Mouse (Mus musculus) olfactory bulb, adult 2 months (tissue): Measurements from ENCODE around the gene Cald1. TPM values are rescaled to one million over a fixed set of nuclear protein-coding genes. Genes with fewer than 3 reads are reported as not detected.

Source experiments
- H3K27ac ChIP-seq: fragments of 200-500 bp; 2 replicates; pipeline ENCODE4 v1.5.1; 2012; ENCODE audit warnings: low read depth, low read length; ENCODE audit not compliant: insufficient read depth
- H3K4me1 ChIP-seq: fragments of 200-500 bp; 2 replicates; pipeline ENCODE4 v1.6.1; 2012; ENCODE audit warnings: low read length; ENCODE audit not compliant: control insufficient read depth, insufficient read depth
- H3K4me3 ChIP-seq: fragments of 200-500 bp; 2 replicates; pipeline ENCODE4 v1.5.1; 2012; ENCODE audit warnings: mild to moderate bottlenecking, low read depth, low read length, moderate library complexity; ENCODE audit not compliant: insufficient read depth
- CTCF ChIP-seq: fragments of 200-500 bp; IDR thresholded peaks from 2 replicates; pipeline ENCODE4 v1.5.1; 2012; ENCODE audit warnings: low read depth, mild to moderate bottlenecking, low read length, moderate library complexity; ENCODE audit not compliant: insufficient read depth
- POLR2A ChIP-seq: fragments of 200-500 bp; IDR thresholded peaks from 2 replicates; pipeline ENCODE4 v1.6.1; 2012; ENCODE audit warnings: mild to moderate bottlenecking, low read depth, low read length, moderate library complexity; ENCODE audit not compliant: insufficient read depth
- WGBS: fragments of 180-500 bp; shearing (Covaris S2); methylation state at CpG from one replicate; pipeline ENCODE4 v1.1.7; 2018; 5-methylcytosine and 5-hydroxymethylcytosine counted together
- polyA plus RNA-seq: library from polyadenylated mRNA; stranded (reverse); fragments of >200 nt; gene quantifications from 2 replicates; pipeline ENCODE4 v1.2.4, GENCODE M21; 2012; ENCODE audit warnings: low replicate concordance; ENCODE audit not compliant: missing spikeins, insufficient read depth, insufficient read length

Cald1 gene
- polyA plus RNA-seq, 1 experiment: not detected

DNA sequence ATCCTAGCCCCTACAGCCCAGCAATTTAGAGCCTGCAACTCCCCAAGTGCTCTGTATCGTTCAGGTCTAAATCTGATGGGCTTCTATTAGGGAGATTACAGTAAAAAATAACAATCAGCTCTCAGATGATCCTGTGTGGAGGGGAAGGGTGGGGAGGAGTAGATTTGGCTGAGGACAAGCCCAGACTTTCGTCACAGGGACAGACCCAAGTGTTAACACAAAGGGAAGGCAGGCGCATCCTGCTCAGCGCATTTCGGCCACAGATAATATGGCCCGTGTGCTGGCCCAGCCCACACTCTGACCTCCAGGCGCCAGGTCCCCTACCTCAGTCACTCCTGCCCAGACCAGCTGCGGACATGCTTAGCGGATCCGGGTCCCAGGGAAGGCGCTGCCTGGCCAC is 111.0 kb downstream of the Cald1 start:
- Histone ChIP-seq H3K27ac (peak overlapping the region; percentile 38; the same call in 1 of the 2 replicates), H3K4me1 (peaks cover 10% of the 10 kb centered on the region), H3K4me3 (peak overlapping the region; percentile 67)
- 6% methylated on average over 11 of the region's 11 CpGs for WGBS
- TF ChIP-seq CTCF (no peak), POLR2A (peak; percentile 32; the same call in 1 of the 2 replicates)

GRCm38 (mm10) chr6:34709946-34710682 is 111.8 kb downstream of the Cald1 start:
- Histone ChIP-seq H3K4me1 (peaks cover 10% of the 10 kb centered on the region), H3K27ac (no peak overlapping the region; the same call in none of the 2 replicates), H3K4me3 (peak overlapping the region; percentile 67)
- no peak for TF ChIP-seq POLR2A
- TF ChIP-seq CTCF: no peak
- WGBS: 46% methylated on average over 14 of the region's 14 CpGs

DNA sequence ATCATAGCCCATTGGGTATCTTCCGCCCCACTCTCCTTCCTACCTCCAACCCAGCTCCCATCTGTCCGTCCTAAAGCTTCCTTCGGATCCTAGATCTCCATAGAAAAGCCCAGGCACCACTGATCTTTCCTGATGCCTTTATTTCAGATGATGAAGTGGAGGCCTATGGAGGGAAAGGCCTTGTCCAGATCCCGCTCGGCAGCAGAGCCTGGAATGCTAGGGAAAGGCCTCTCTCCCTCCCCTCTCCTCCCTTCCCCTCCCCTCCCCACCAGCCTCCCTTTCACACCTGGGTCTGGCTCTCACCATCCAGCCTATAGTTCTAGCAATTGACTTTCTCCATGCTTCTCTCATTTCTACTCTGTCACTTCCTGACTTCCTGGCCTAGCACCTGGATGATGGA is 112.5 kb downstream of the Cald1 start:
- TF ChIP-seq CTCF (no peak), POLR2A (no peak)
- WGBS: 89% methylated on average over 5 of the region's 5 CpGs
- H3K4me1 ChIP-seq: peaks cover 10% of the 10 kb centered on the region
- H3K27ac ChIP-seq: no peak overlapping the region
- no peak overlapping the region for H3K4me3 ChIP-seq

DNA sequence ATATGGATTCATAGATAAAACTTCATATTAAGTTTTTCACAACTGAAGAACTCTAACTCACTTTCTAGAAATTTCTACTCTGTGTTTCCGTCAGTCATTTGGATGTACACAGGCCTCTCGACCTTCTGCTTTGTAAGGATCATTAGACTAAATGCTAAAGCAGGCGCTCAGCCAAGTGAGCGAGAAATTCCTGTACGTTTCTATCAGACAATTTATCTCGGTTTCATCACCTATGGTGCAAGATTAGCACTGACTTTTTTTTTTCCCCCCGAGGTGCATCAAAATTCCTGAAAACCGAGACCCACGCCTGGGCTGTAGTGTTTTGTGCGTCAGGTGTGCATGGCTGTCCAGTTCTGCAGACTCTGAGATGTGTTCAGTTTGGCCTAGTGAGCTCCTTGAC is 113.3 kb downstream of the Cald1 start:
- Histone ChIP-seq H3K4me3 (no peak overlapping the region), H3K4me1 (peaks cover 10% of the 10 kb centered on the region), H3K27ac (no peak overlapping the region)
- WGBS: 86% methylated on average over 10 of the region's 10 CpGs
- TF ChIP-seq CTCF: no peak

DNA sequence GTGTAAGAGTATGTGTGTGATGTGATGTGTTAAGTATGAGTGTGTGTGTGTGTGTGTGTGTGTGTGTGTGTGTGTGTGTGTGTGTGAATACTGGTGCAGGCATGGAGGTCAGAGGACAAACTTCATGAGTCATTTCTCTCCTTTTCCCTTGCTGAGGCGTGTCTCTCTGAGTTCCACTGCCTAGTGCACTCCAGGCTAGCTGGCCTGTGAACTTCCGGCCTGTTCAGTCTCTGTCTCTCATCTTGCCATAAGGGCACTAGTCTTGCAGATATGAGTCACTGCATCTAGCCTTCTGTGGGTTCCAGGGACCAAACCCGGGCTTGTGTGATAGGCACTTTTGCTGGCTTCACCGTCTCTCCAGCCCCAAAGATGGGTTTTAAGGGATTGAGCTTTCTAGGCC is 114.9 kb downstream of the Cald1 start:
- peaks cover 8% of the 10 kb centered on the region for H3K4me1 ChIP-seq
- no peak for TF ChIP-seq CTCF
- no peak for TF ChIP-seq POLR2A
- 90% methylated on average over 4 of the region's 4 CpGs for WGBS
- H3K27ac ChIP-seq: no peak overlapping the region
- H3K4me3 ChIP-seq: no peak overlapping the region

- Histone ChIP-seq H3K4me1 (peaks cover 5% of the 10 kb centered on the region), H3K4me3 (no peak overlapping the region), H3K27ac (no peak overlapping the region)
- WGBS: 87% methylated on average over 8 of the region's 8 CpGs
- TF ChIP-seq CTCF: no peak
- no peak for TF ChIP-seq POLR2A
These were observed 115.5 kb downstream of the Cald1 start for GRCm38 (mm10) chr6:34713777-34714176.

- Histone ChIP-seq H3K4me3 (no peak overlapping the region), H3K27ac (no peak overlapping the region), H3K4me1 (peaks cover 6% of the 10 kb centered on the region)
- WGBS: 89% methylated on average over 4 of the region's 4 CpGs
- TF ChIP-seq CTCF: no peak
- TF ChIP-seq POLR2A: no peak
These were observed 116.3 kb downstream of the Cald1 start for GRCm38 (mm10) chr6:34714612-34715011.

- WGBS: 90% methylated on average over 9 of the region's 9 CpGs
These were observed 118.0 kb downstream of the Cald1 start for GRCm38 (mm10) chr6:34716206-34716887.

More at GRCm38 (mm10) chr6:34716206-34716887, 118.0 kb downstream of the Cald1 start:
- H3K4me3 ChIP-seq: no peak overlapping the region
- H3K27ac ChIP-seq: no peak overlapping the region
- TF ChIP-seq CTCF (no peak), POLR2A (no peak)
- H3K4me1 ChIP-seq: 0 out of 2 replicates have a peak, but pooled peaks cover 2% of the 10 kb centered on the region
